In the genomic region with DNA sequence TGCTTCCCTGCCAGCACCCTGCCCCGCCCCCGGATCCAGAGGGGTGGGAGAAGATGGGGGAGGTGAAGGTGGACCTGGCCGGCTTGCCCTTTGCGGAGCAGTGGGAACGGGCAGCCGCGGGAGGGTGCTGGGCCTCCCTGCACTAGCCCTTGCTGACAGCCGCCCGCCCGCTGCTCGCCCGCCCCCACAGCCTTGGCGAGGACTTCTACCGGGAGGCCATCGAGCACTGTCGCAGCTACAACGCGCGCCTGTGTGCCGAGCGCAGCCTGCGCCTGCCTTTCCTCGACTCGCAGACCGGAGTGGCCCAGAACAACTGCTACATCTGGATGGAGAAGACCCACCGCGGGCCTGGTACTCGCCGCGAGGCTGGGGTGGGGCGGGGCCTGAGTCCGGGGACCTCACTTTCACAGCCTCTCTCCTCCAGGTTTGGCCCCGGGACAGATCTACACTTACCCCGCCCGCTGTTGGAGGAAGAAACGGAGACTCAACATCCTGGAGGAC, we compare ENCODE assay signal across 8 mouse cellular contexts. TPM values are rescaled to one million over a fixed set of nuclear protein-coding genes. Genes with fewer than 3 reads are reported as not detected.
A peak's percentile ranks its signal among the peaks of the same experiment; 100 is the strongest.
DNase-seq lines count a peak whose midpoint lies in the region; ATAC-seq and TF ChIP-seq lines count a peak whose summit lies in the region.

No protein-coding gene starts in this region.

- peaks cover 65% of the 10 kb centered on the region for H3K27me3 ChIP-seq in kidney, embryonic 15.5 days
- H3K27me3 ChIP-seq in midbrain, embryonic 11.5 days (ENCODE audit: control insufficient read depth, insufficient read depth, low read length) = peaks cover 3% of the 10 kb centered on the region

- peak overlapping the region; percentile 25 for H3K4me3 ChIP-seq in lung, adult 2 months (replicated peaks; ENCODE audit: extremely low read depth, low read depth, low read length)
- H3K4me3 ChIP-seq in gastrocnemius, adult 2 months = peak overlapping the region; percentile 74
- H3K4me3 ChIP-seq in kidney, embryonic 15.5 days (replicated peaks) = peak overlapping the region; percentile 48
- peak overlapping the region; percentile 75 for H3K4me3 ChIP-seq in midbrain, embryonic 11.5 days (ENCODE audit: low read depth, low read length)

- DNase-seq in lung, adult 2 months = no peak
- DNase-seq in lung, postnatal 25 days (ENCODE audit: low spot score) = no peak
- peak; percentile 66 for DNase-seq in cerebellum, adult 8-10 months
- peak; percentile 74 for DNase-seq in gastrocnemius, adult 2 months
- peak; percentile 88 for DNase-seq in midbrain, embryonic 11.5 days (ENCODE audit: low spot score, missing footprints)
- peak; percentile 87 for DNase-seq in testis, postnatal 10 days (ENCODE audit: low spot score)
- DNase-seq in spleen, adult 12 weeks (ENCODE audit: low spot score) = no peak

- no peaks in the 10 kb centered on the region for H3K36me3 ChIP-seq in kidney, embryonic 15.5 days
- peaks cover 5% of the 10 kb centered on the region for H3K36me3 ChIP-seq in midbrain, embryonic 11.5 days (ENCODE audit: control insufficient read depth, insufficient read depth, low read length)

- TF ChIP-seq CTCF in lung, adult 2 months (IDR thresholded peaks at IDR 0.05; ENCODE audit: insufficient read depth, low read length) = no peak
- no peak for TF ChIP-seq CTCF in gastrocnemius, adult 2 months (IDR thresholded peaks at IDR 0.05)

- ATAC-seq in kidney, embryonic 15.5 days (replicated peaks; ENCODE audit: low FRiP score) = no peak
- no peak for ATAC-seq in midbrain, embryonic 11.5 days (ENCODE audit: low FRiP score)

- H3K4me1 ChIP-seq in lung, adult 2 months (ENCODE audit: control insufficient read depth, insufficient read depth, low read length) = peaks cover 6% of the 10 kb centered on the region; the same call in 1 of the 2 replicates
- H3K4me1 ChIP-seq in kidney, embryonic 15.5 days = peaks cover 46% of the 10 kb centered on the region
- H3K4me1 ChIP-seq in midbrain, embryonic 11.5 days (ENCODE audit: control insufficient read depth, insufficient read depth, low read length) = peaks cover 64% of the 10 kb centered on the region

- intact Hi-C loops in gastrocnemius, adult 2 months (cut with DNase I) = loop anchor here (5.0 kb wide), 1 partner anchor 213 kb away; no protein-coding TSS in a partner anchor

- TF ChIP-seq POLR2A in lung, adult 2 months (IDR thresholded peaks at IDR 0.05; ENCODE audit: borderline replicate concordance, extremely low read depth, low read depth, low read length) = no peak

- peak overlapping the region; percentile 64 for H3K27ac ChIP-seq in gastrocnemius, adult 2 months
- H3K27ac ChIP-seq in kidney, embryonic 15.5 days = no peak overlapping the region
- peak overlapping the region; percentile 51; the same call in 1 of the 2 replicates for H3K27ac ChIP-seq in midbrain, embryonic 11.5 days (ENCODE audit: low read depth, low read length)

- H3K4me2 ChIP-seq in kidney, embryonic 15.5 days = peak overlapping the region; percentile 99
- H3K4me2 ChIP-seq in midbrain, embryonic 11.5 days = peak overlapping the region; percentile 62

- WGBS in lung, adult 2 months = 2% methylated on average over 36 of the region's 36 CpGs
- WGBS in kidney, embryonic 15.5 days = under 1% methylated on average over 36 of the region's 36 CpGs
- under 1% methylated on average over 31 of the region's 36 CpGs for WGBS in midbrain, embryonic 11.5 days

- H3K9ac ChIP-seq in kidney, embryonic 15.5 days = peak overlapping the region; percentile 57
- H3K9ac ChIP-seq in midbrain, embryonic 11.5 days (ENCODE audit: low read length) = peak overlapping the region; percentile 73

- no peaks in the 10 kb centered on the region for H3K9me3 ChIP-seq in kidney, embryonic 15.5 days (replicated peaks)
- no peaks in the 10 kb centered on the region for H3K9me3 ChIP-seq in midbrain, embryonic 11.5 days (ENCODE audit: control insufficient read depth, low read length)

RNA-seq across cellular contexts. Expression of a gene that starts 5.5 kb away (rescaled TPM):
- polyA plus RNA-seq in lung, adult 2 months (2012; rRNA removed) = 1.7 and 4.0 TPM in 2 replicates
- total RNA-seq in gastrocnemius, adult 2 months (2021) = 1 to 10 TPM in 1 of 2 experiments, under 1 TPM in 1; 0.86 to 2.6 TPM
- polyA plus RNA-seq in kidney, embryonic 15.5 days (2015; fragmentation: Nextera tagmentation; extraction: Ambion mirVana) = 3.1 and 5.9 TPM in 2 replicates
- polyA plus RNA-seq in midbrain, embryonic 11.5 days (2014; fragmentation: Nextera tagmentation; extraction: Ambion mirVana) = 59.9 and 62.9 TPM in 2 replicates

RNA-seq across cellular contexts. Expression of a gene that starts 20.2 kb away (rescaled TPM):
- 242 and 329 TPM in 2 replicates for polyA plus RNA-seq in lung, adult 2 months (2012; rRNA removed)
- 1 to 10 TPM; 3.8 to 4.5 TPM for total RNA-seq in gastrocnemius, adult 2 months (2021)
- polyA plus RNA-seq in kidney, embryonic 15.5 days (2015; fragmentation: Nextera tagmentation; extraction: Ambion mirVana) = 21.0 and 23.7 TPM in 2 replicates
- 21.6 and 21.8 TPM in 2 replicates for polyA plus RNA-seq in midbrain, embryonic 11.5 days (2014; fragmentation: Nextera tagmentation; extraction: Ambion mirVana)

RNA-seq across cellular contexts. Expression of a gene that starts 27.6 kb away (rescaled TPM):
- 317 and 391 TPM in 2 replicates for polyA plus RNA-seq in lung, adult 2 months (2012; rRNA removed)
- 1 to 10 TPM; 4.7 to 6.0 TPM for total RNA-seq in gastrocnemius, adult 2 months (2021)
- 236 and 245 TPM in 2 replicates for polyA plus RNA-seq in kidney, embryonic 15.5 days (2015; fragmentation: Nextera tagmentation; extraction: Ambion mirVana)
- 16.5 and 18.3 TPM in 2 replicates for polyA plus RNA-seq in midbrain, embryonic 11.5 days (2014; fragmentation: Nextera tagmentation; extraction: Ambion mirVana)

Comparison
In these comparisons a context has a peak if more than half of its experiments do, and no peak if none do; other contexts are left out.
1. DNase-seq: peak in cerebellum, adult 8-10 months (single experiment), gastrocnemius, adult 2 months (single experiment), midbrain, embryonic 11.5 days (single experiment) and testis, postnatal 10 days (single experiment); none in lung, adult 2 months (single experiment), lung, postnatal 25 days (single experiment) and spleen, adult 12 weeks (single experiment).
2. H3K4me3 ChIP-seq: peak in every context shown above with its lines; median percentile 75 in midbrain, embryonic 11.5 days; 74 in gastrocnemius, adult 2 months; 48 in kidney, embryonic 15.5 days; 25 in lung, adult 2 months.
3. RNA of a gene that starts 27.6 kb away (polyA plus RNA-seq): 317 to 391 TPM in lung, adult 2 months and 236 to 245 TPM in kidney, embryonic 15.5 days; 16.5 to 18.3 TPM in midbrain, embryonic 11.5 days; every median in the first group is over 10 times any median in the second.